Mouse (Mus musculus): ENCODE data around the gene Ttll11. TPM values are rescaled to one million over a fixed set of nuclear protein-coding genes. Genes with fewer than 3 reads are reported as not detected.

Ttll11 gene
- polyA plus RNA-seq, 1 experiment from 2014 or later, result 2.1 TPM

DNA sequence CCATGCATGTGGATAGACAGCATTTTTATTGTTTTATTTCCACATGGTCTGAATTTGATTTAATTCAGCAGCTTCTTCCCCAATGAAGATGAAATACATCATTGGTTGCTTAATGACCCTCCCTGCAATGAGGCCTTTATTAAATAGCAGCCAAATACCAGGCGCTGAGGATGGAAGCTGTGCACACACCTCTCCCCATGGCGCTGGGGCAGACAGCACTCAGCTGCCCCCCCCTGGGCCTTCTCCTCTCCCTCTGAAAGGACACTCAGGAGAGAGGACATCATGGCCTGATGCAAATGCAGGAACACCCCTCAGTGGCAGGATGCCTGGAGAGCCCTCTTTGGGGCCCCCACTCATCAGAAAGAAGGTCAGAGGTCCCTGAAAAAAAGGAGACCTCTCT, 16.4 kb downstream of the Ttll11 start:
- H3K27me3 ChIP-seq, result no peaks in the 10 kb centered on the region
- no peak overlapping the region for H3K9ac ChIP-seq
- H3K27ac ChIP-seq, result no peak overlapping the region
- H3K4me3 ChIP-seq, result no peak overlapping the region
- H3K36me3 ChIP-seq, result no peaks in the 10 kb centered on the region
- H3K4me2 ChIP-seq, result no peak overlapping the region
- 72% methylated on average over 2 of the region's 2 CpGs for WGBS
- no peaks in the 10 kb centered on the region for H3K9me3 ChIP-seq
- peaks cover 6% of the 10 kb centered on the region; the same call in 1 of the 2 replicates for H3K4me1 ChIP-seq
- ATAC-seq (ENCODE audit: insufficient number of reproducible peaks, insufficient read depth, low FRiP score, low TSS enrichment, low read depth), result no peak

DNA sequence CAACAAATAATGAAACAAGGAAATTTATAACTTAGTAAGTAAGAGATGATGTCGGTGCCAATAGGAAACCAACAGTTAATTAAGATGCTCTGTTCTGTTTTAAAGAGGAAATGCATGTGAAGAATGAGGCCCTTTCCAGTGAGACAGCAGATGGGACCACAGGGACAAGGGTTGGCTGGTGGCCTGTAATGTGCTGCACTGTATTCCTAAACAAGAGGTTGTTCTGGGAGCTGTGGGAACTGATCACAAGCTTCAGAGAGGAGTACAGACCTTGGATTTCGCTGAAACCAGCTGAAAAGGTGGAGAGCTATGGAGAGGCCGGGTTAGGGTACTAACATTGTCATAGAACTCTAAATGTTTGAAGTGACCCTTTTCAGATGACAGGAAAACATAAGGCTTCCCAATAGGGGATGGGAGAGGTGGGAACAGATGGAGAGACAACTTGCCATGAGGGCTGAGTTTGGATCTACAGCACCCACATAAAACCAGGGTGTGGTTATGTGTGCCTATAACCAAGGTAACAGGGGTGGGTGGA, 18.1 kb downstream of the Ttll11 start:
- ATAC-seq (ENCODE audit: insufficient number of reproducible peaks, insufficient read depth, low FRiP score, low TSS enrichment, low read depth), result no peak
- Histone ChIP-seq H3K4me3 (no peak overlapping the region), H3K27me3 (no peaks in the 10 kb centered on the region), H3K9me3 (no peaks in the 10 kb centered on the region), H3K4me2 (no peak overlapping the region), H3K36me3 (no peaks in the 10 kb centered on the region), H3K27ac (no peak overlapping the region), H3K9ac (no peak overlapping the region), H3K4me1 (0 out of 2 replicates have a peak, but pooled peaks cover 4% of the 10 kb centered on the region)
- 81% methylated on average over 3 of the region's 3 CpGs for WGBS

DNA sequence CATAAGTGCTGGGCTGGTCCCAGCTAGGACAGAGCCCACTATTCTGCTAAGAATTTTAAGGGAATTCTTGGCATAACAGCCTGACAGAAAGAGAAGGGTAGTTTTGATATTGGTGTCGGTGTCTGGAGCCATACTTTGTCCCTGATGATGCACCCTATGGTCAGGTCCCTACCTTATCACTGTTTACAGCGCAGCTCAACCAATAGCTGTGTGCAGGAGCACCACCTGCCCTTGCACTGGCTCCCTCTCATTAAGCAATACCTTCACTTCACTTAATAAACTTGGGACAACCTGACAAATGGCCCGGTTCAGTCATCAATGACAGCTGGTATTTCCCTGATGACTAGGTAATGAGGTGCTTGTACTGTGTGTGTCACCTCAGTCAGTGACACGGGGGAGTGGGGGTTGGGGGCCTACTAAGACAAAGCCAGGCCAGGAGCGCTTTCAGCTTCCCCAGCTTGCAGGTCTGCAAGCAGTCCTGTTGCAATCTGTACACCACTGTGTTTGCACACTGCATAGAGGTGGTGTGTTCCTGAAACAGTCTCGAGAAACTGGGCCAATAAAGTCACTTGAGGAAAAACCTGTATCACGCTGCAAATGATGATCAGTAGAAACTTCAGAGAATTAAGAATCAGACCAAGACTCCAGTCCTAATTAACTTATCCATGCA, 22.1 kb downstream of the Ttll11 start:
- 71% methylated on average over 7 of the region's 7 CpGs for WGBS
- no peak overlapping the region for H3K4me3 ChIP-seq
- H3K4me2 ChIP-seq, result no peak overlapping the region
- no peaks in the 10 kb centered on the region for H3K27me3 ChIP-seq
- H3K27ac ChIP-seq, result no peak overlapping the region
- H3K9ac ChIP-seq, result no peak overlapping the region
- H3K4me1 ChIP-seq, result no peaks in the 10 kb centered on the region
- H3K36me3 ChIP-seq, result no peaks in the 10 kb centered on the region
- H3K9me3 ChIP-seq, result no peaks in the 10 kb centered on the region
- ATAC-seq (ENCODE audit: insufficient number of reproducible peaks, insufficient read depth, low FRiP score, low TSS enrichment, low read depth), result no peak

DNA sequence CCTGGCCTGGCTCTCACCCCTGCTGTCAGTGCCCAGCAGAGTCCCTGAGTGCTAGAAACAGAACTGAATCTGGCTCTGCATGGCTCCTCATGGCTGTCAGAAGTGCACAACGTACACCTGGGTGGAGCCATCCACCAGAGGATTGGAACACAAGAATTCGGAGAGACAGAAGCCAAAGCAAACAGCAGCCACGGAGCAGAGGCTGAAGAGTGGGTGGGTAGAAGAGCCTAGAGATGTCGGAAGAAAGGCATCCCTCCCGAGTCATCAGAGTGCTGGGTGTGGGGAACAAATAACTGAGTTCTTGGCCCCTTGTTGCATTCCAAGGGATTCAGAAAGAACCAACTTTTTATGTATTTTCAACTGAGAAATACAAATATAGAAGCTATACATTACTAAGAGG, 24.5 kb downstream of the Ttll11 start:
- Histone ChIP-seq H3K4me3 (no peak overlapping the region), H3K27me3 (no peaks in the 10 kb centered on the region)

DNA sequence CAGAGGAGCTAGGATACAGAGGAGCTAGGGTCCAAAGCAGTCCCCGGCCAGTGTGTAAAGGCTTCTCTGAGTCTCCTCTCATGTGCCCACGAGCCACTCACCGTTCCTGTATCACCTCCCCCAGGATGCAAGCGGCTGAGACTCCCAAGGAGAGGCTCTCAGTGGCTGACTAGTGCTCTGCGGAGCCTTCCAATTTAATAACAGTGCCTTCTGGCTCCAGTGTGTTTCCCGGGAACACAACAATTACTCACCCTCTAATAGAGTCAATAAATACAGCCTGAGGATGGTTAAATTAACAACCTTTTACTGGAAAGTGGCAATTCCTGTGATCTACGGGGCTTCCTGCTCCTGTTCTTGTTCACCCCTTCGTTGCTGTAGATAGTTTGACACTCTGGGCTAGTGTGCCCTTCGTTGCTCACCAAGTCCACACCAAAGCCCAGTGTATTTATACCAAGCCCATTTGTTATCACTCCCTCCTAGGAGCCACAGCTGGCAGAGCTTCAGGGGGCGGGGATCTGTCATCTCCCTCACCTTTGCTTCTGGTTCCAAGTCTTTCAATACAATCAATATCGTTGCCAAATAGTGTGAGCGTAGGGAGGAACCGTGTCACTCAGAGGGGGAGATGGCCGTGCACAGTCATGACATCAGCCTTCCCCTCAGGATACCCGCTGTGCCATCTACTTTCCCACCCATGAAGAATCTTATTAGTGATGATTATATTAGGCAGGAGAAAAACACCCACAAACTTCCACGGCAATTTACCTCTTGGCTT, 27.3 kb downstream of the Ttll11 start:
- no peak for ATAC-seq (ENCODE audit: insufficient number of reproducible peaks, insufficient read depth, low FRiP score, low TSS enrichment, low read depth)
- H3K4me1 ChIP-seq, result no peaks in the 10 kb centered on the region
- WGBS, result 73% methylated on average over 16 of the region's 16 CpGs
- H3K9ac ChIP-seq, result no peak overlapping the region
- no peak overlapping the region for H3K4me2 ChIP-seq
- H3K4me3 ChIP-seq, result no peak overlapping the region
- H3K27me3 ChIP-seq, result no peaks in the 10 kb centered on the region
- H3K9me3 ChIP-seq, result peaks cover 5% of the 10 kb centered on the region; the same call in 1 of the 2 replicates
- no peak overlapping the region for H3K27ac ChIP-seq
- no peaks in the 10 kb centered on the region for H3K36me3 ChIP-seq

More for the DNA sequence above, 24.5 kb downstream of the Ttll11 start:
- Histone ChIP-seq H3K4me1 (no peaks in the 10 kb centered on the region), H3K4me2 (no peak overlapping the region), H3K9ac (no peak overlapping the region), H3K9me3 (no peaks in the 10 kb centered on the region), H3K27ac (no peak overlapping the region), H3K36me3 (no peaks in the 10 kb centered on the region)
- ATAC-seq (ENCODE audit: insufficient number of reproducible peaks, insufficient read depth, low FRiP score, low TSS enrichment, low read depth), result no peak
- 49% methylated on average over 5 of the region's 5 CpGs for whole genome bisulfite sequencing

DNA sequence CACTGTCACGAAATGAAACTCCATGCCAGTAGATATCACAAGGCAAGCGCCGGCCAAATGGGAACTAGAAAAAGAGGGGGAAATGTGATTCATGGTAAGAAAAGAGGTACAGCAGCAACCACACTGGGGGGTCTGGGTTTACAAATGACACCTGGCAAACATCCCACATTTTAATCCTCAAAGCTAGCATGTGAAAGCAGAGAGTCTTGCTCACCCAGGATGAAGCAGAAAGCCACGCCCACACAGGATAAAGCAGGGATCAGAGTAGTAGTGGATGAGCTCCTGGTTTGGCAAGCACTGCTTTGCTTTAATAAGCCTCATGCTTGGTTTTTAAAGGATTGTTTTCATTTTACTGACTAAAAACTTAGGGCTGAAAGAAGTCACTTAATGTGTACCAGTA, 34.8 kb downstream of the Ttll11 start:
- Histone ChIP-seq H3K4me3 (no peak overlapping the region), H3K4me1 (peaks cover 8% of the 10 kb centered on the region; the same call in 1 of the 2 replicates), H3K27me3 (no peaks in the 10 kb centered on the region), H3K4me2 (no peak overlapping the region), H3K9ac (no peak overlapping the region), H3K27ac (0 out of 2 replicates have a peak overlapping the region, but pooled peaks have one; percentile 0), H3K36me3 (no peaks in the 10 kb centered on the region), H3K9me3 (peaks cover 5% of the 10 kb centered on the region; the same call in 1 of the 2 replicates)
- no peak for ATAC-seq (ENCODE audit: insufficient number of reproducible peaks, insufficient read depth, low FRiP score, low TSS enrichment, low read depth)
- WGBS, result 75% methylated on average over 4 of the region's 4 CpGs

DNA sequence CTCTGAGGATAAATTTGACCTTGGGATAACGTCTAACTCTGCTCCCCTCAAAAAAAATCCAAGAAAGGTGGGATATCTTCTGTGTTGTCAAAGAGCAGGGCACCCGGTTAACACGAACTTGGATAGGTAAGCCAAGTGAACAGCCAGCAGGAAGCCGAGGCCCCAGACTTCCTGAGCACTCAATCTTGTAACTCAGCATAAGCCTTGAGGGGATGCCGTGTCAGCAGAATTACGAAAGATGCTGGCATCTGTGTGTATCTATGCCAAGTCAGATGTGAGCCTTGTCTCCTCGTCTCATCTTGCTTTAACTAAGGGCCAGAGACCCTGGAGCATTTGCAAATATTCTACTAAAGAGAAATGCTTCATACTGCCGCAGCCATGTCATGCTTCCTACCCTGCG, 36.8 kb downstream of the Ttll11 start:
- WGBS, result 53% methylated on average over 9 of the region's 9 CpGs

DNA sequence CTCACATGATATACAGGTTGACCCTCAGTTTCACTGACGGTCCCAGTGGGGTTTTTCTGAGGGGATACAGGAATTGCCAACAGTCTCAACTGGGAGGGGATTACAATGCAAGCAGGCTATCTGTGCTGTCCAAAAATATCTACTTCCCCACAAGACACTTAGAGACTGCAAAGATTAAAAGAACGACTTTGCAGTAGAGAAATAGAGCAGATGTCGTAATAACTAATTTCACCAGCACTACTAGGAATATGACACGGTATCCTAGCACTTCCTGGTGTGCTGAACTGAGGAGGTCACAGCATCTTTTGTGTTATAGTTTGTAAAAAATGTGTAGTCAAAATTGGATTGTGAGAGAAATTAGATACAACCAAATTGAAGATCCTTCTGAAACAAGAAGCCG, 44.7 kb downstream of the Ttll11 start:
- Histone ChIP-seq H3K27me3 (no peaks in the 10 kb centered on the region), H3K4me1 (no peaks in the 10 kb centered on the region), H3K36me3 (no peaks in the 10 kb centered on the region), H3K4me2 (no peak overlapping the region), H3K4me3 (no peak overlapping the region), H3K27ac (no peak overlapping the region), H3K9ac (no peak overlapping the region), H3K9me3 (no peaks in the 10 kb centered on the region)
- 76% methylated on average over 5 of the region's 5 CpGs for WGBS
- no peak for ATAC-seq (ENCODE audit: insufficient number of reproducible peaks, insufficient read depth, low FRiP score, low TSS enrichment, low read depth)

More for the DNA sequence above, 36.8 kb downstream of the Ttll11 start:
- H3K27ac ChIP-seq, result no peak overlapping the region
- H3K4me3 ChIP-seq, result no peak overlapping the region
- ATAC-seq (ENCODE audit: insufficient number of reproducible peaks, insufficient read depth, low FRiP score, low TSS enrichment, low read depth), result no peak
- H3K36me3 ChIP-seq, result no peaks in the 10 kb centered on the region
- peaks cover 8% of the 10 kb centered on the region; the same call in 1 of the 2 replicates for H3K4me1 ChIP-seq
- H3K4me2 ChIP-seq, result no peak overlapping the region
- H3K9ac ChIP-seq, result no peak overlapping the region
- no peaks in the 10 kb centered on the region for H3K9me3 ChIP-seq
- H3K27me3 ChIP-seq, result no peaks in the 10 kb centered on the region

DNA sequence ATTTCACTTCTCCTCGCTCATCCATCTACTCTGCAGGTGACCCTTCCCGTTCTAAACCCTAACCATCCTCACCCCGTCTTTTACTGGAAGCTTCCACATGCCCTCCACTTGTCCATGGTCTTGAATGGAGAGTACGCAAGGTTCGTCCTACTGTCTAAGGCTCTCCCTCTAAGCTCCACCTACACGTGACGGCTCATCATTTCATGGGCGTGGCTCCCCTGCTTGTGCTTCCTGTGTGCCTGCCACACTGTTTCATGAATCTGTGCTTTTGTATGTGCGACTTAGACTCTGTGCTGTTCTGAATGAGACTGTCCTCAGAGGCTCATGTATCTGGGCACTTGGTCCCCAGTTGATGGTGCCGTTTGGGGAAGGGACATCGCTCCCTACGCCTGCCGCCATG, 46.6 kb downstream of the Ttll11 start:
- Histone ChIP-seq H3K27me3 (no peaks in the 10 kb centered on the region), H3K4me1 (0 out of 2 replicates have a peak, but pooled peaks cover 3% of the 10 kb centered on the region), H3K4me2 (no peak overlapping the region), H3K9ac (no peak overlapping the region), H3K27ac (no peak overlapping the region), H3K9me3 (no peaks in the 10 kb centered on the region), H3K36me3 (no peaks in the 10 kb centered on the region), H3K4me3 (no peak overlapping the region)
- ATAC-seq (ENCODE audit: insufficient number of reproducible peaks, insufficient read depth, low FRiP score, low TSS enrichment, low read depth), result no peak
- WGBS, result 92% methylated on average over 13 of the region's 13 CpGs

DNA sequence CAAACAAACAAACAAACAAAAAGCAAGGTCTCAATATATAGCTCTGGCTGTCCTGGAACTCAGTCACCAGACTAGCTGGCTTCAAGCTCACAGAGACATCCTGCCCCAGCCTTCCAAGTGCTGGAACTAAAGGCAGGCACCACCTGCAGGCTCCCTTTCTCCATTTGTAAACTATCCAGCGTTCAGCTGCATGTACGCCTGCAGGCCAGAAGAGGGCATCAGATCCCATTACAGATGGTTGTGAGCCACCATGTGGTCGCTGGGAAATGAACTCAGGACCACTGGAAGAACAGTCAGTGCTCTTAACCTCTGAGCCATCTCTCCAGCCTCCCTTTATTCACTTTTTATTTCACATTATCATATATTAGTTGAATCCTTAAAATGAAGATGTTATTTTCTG, 48.1 kb downstream of the Ttll11 start:
- ATAC-seq (ENCODE audit: insufficient number of reproducible peaks, insufficient read depth, low FRiP score, low TSS enrichment, low read depth), result no peak
- Histone ChIP-seq H3K27me3 (no peaks in the 10 kb centered on the region), H3K4me3 (no peak overlapping the region), H3K9me3 (no peaks in the 10 kb centered on the region), H3K4me2 (no peak overlapping the region), H3K27ac (no peak overlapping the region), H3K36me3 (no peaks in the 10 kb centered on the region), H3K4me1 (0 out of 2 replicates have a peak, but pooled peaks cover 6% of the 10 kb centered on the region), H3K9ac (no peak overlapping the region)
- 70% methylated on average over 3 of the region's 3 CpGs for WGBS

DNA sequence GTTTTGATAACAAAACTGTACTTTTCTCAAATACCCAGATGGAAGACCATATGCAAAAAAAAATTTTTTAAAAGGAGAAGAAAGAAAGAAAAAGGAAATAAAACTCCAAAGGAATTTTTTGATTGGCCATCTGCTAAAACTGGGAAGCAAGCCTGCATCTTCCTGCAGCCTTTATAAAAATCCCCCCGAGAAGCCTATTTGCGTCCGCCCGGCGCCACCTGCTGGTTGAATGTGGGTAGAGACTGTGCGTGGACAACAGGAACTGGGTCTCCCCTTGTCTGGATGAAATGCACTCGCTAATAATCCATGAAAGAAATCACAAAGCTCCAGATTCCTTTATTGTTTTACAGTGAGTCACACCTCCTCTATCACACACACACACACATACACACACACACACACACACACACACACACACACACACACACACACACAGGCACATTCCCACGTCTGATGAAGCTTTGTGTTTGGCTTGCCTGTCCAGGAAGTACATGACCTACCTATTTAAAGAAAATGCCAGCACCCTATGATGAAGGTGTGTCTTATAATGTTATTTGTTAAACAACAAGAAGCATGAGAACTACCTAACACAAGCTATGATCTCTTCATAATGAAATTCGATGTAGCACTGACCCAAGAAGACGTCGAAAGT, 49.1 kb downstream of the Ttll11 start:
- Histone ChIP-seq H3K9ac (no peak overlapping the region), H3K27me3 (no peaks in the 10 kb centered on the region), H3K36me3 (no peaks in the 10 kb centered on the region), H3K9me3 (no peaks in the 10 kb centered on the region), H3K4me3 (no peak overlapping the region), H3K4me2 (no peak overlapping the region), H3K27ac (no peak overlapping the region), H3K4me1 (0 out of 2 replicates have a peak, but pooled peaks cover 6% of the 10 kb centered on the region)
- 34% methylated on average over 11 of the region's 11 CpGs for WGBS
- no peak for ATAC-seq (ENCODE audit: insufficient number of reproducible peaks, insufficient read depth, low FRiP score, low TSS enrichment, low read depth)

Data from embryonic facial prominence, embryonic 13.5 days (tissue).